Mouse (Mus musculus): ENCODE data around the gene Ccdc88c. TPM values are rescaled to one million over a fixed set of nuclear protein-coding genes. Genes with fewer than 3 reads are reported as not detected.
"Not testable (repeated sequence)": the region's sequence is repeated elsewhere in the genome, so short reads cannot be mapped to it uniquely, and the experiment has no call there.

Ccdc88c gene
- polyA plus RNA-seq, 1 experiment from 2014 or later = 4.5 TPM

DNA sequence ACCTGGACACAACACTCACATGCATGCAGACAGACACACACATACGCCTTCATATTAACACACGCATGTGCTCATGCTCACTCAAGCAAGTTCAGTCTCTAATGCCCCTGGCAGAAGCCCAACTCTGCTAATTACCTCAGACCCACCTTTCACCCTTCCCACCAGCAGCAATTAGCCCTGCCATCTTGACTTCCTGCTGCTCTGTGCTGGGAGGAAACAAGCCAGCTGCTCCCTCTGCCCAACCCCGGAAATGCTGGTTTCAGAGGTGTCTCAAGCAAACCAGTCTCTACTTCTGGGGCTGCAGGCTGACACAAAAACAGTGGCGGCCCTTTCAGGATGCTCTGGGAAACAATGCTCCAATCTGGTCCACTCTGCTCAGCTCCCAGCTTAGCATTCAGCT is 12.9 kb downstream of the Ccdc88c start:
- Histone ChIP-seq H3K36me3 (no peaks in the 10 kb centered on the region), H3K4me2 (no peak overlapping the region), H3K9ac (no peak overlapping the region), H3K4me3 (no peak overlapping the region), H3K27me3 (peaks cover 12% of the 10 kb centered on the region), H3K4me1 (peaks cover 66% of the 10 kb centered on the region), H3K27ac (peak overlapping the region; percentile 60), H3K9me3 (no peaks in the 10 kb centered on the region)
- no peak for ATAC-seq (ENCODE audit: insufficient number of reproducible peaks, insufficient read depth, low FRiP score, low TSS enrichment, low read depth)
- whole genome bisulfite sequencing = 44% methylated on average over 4 of the region's 4 CpGs

DNA sequence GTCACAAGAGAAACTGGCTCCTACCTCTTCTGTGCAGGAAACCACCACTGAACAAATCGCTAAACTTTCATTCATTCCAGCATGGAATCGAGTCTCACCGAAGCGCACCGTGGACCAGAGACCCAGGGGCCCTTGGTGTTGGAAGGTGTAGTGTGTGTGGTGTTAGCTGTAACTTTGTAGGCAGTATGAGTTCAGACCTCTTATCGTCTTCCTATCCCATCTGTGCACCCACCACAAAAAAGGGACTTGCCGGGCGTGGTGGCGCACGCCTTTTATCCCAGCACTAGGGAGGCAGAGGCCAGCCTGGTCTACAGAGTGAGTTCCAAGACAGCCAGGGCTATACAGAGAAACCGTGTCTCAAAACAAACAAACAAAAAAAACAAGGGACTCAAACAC is 13.7 kb downstream of the Ccdc88c start:
- peaks cover 12% of the 10 kb centered on the region for H3K27me3 ChIP-seq
- no peaks in the 10 kb centered on the region for H3K9me3 ChIP-seq
- H3K4me1 ChIP-seq = peaks cover 65% of the 10 kb centered on the region
- H3K4me3 ChIP-seq = no peak overlapping the region
- no peak overlapping the region for H3K9ac ChIP-seq
- H3K4me2 ChIP-seq = no peak overlapping the region
- H3K27ac ChIP-seq = 0 out of 2 replicates have a peak overlapping the region, but pooled peaks have one; percentile 66
- ATAC-seq (ENCODE audit: insufficient number of reproducible peaks, insufficient read depth, low FRiP score, low TSS enrichment, low read depth) = no peak
- no peaks in the 10 kb centered on the region for H3K36me3 ChIP-seq
- WGBS = 78% methylated on average over 11 of the region's 11 CpGs

DNA sequence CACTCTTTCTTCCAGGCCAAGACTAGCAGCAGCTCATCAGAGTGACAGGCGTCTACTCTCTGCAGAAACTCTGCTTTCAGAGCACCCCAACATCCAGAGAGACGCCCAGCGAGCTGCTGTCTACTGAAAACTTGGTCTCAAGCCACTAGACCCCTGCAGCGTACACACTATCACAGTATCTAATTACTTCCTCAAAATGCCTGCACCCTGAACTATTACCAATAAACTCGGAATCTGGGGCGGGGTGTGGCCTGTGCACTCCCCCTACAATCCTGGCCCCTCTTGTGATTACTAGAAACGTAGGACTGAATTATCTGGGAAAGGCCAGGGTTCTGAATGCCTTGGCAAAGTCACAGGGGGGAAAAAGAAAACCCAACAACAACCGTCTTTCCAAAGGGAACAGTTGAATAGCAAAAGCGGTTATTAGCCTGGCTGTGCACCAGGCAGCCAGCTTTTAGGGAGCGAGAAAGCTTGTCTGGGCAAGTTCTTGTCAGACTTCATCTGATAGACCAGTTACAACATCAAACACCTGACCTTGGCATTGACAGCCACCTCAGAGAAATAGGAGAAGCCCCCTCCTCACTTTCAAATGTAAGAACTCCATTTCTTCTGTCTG is 14.2 kb downstream of the Ccdc88c start:
- Histone ChIP-seq H3K4me1 (peaks cover 67% of the 10 kb centered on the region), H3K4me3 (no peak overlapping the region), H3K9ac (no peak overlapping the region), H3K27me3 (peaks cover 12% of the 10 kb centered on the region), H3K4me2 (0 out of 2 replicates have a peak overlapping the region, but pooled peaks have one; percentile 18), H3K36me3 (no peaks in the 10 kb centered on the region), H3K9me3 (no peaks in the 10 kb centered on the region), H3K27ac (peak overlapping the region; percentile 66)
- no peak for ATAC-seq (ENCODE audit: insufficient number of reproducible peaks, insufficient read depth, low FRiP score, low TSS enrichment, low read depth)
- WGBS = 51% methylated on average over 10 of the region's 10 CpGs

DNA sequence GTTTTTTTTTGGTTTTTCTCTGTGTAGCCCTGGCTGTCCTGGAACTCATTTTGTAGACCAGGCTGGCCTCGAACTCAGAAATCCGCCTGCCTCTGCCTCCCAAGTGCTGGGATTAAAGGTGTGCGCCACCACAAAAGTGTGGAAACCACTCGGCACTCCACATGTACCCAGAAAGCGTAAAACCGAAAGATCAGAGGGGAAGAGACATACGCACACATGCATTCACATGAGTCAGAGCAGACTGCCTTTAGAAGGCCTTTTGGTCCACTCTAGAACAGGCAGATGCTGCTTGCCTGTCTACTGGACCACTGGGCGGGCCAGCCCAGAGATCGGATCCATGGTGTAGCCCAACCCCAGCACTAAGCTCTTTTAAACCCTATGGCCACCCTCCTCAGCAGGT is 15.2 kb downstream of the Ccdc88c start:
- not testable (repeated sequence) for ATAC-seq (ENCODE audit: insufficient number of reproducible peaks, insufficient read depth, low FRiP score, low TSS enrichment, low read depth); H3K4me3 ChIP-seq; H3K9ac ChIP-seq; H3K9me3 ChIP-seq; H3K36me3 ChIP-seq; H3K4me2 ChIP-seq
- Histone ChIP-seq H3K27me3 (peaks cover 12% of the 10 kb centered on the region), H3K27ac (peak overlapping the region; percentile 66; the same call in 1 of the 2 replicates), H3K4me1 (peaks cover 65% of the 10 kb centered on the region)
- WGBS = 93% methylated on average over 9 of the region's 9 CpGs

DNA sequence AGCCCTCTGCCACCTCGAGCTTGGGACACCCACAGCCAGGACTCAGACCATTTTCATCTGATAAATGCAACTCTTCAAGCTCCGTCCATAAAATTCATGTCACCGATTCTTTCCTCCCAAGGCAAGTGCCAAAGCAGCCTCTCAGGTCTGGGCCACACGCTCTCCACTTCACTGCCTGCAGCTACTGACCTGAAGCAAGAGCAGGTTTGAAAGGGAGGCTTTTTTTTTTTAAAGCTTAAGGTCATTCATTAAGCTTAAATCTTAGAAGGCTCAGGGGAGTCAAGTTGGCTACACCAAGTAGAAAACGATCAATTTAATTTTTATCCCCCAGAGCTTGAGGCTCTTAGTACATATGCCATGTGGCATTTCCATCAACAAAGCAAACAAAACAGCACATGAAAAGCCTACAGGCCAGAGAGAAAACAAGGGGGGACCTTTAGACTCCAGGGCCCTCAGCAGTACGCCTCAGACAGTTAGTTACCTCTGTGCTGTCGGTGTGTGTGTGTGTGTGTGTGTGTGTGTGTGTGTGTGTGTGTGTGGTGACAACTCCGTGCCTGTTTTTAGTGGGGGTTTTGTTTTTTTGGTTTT is 15.7 kb downstream of the Ccdc88c start:
- no peak for ATAC-seq (ENCODE audit: insufficient number of reproducible peaks, insufficient read depth, low FRiP score, low TSS enrichment, low read depth)
- Histone ChIP-seq H3K27ac (0 out of 2 replicates have a peak overlapping the region, but pooled peaks have one; percentile 8), H3K27me3 (peaks cover 12% of the 10 kb centered on the region), H3K4me3 (no peak overlapping the region), H3K9ac (no peak overlapping the region), H3K4me1 (peaks cover 66% of the 10 kb centered on the region), H3K36me3 (no peaks in the 10 kb centered on the region), H3K4me2 (no peak overlapping the region), H3K9me3 (0 out of 2 replicates have a peak, but pooled peaks cover 2% of the 10 kb centered on the region)
- 53% methylated on average over 8 of the region's 8 CpGs for WGBS

DNA sequence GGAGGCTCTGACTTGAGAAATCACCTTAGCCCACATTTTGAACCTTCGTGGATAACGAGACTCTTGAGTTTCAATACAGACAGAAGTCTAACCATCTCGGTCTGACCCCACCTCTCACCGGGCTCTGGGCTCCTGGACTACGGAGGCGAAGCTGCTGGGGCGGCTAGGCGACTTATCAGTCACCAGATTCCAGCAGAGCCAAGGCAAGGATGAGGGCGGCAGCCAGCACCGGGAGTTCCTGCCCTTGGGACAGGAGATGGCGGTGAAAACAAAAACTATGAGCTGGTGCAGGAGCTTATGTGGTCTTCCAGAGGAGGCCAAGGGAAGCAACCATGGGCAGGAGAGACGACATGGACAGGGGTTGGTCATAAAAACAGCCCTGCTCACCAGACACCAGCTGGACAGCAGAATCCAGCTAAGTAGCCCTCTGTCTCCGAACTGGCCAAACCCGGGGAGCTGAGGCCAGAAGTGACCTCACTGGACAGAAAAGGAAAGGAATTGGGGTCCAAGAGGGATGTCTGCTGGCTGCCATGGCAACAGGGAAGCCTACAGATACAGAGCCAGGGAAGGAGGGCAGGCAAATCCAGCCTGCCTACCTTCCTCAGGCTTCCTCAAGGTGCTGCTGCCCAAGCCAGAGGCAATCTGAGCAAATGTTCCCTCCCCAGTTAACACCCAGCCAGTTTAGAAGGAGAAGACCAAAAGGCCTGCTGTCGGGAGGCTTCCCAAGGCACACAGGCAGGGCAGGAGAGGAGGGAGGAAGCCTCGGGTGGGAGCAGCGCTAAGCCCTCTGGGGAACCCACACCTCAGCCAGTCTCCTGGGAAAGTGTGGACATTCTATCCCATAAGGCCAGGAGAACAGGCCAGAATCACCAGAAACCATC is 16.4 kb downstream of the Ccdc88c start:
- peaks cover 7% of the 10 kb centered on the region for H3K27me3 ChIP-seq
- no peak overlapping the region; the same call in 1 of the 2 replicates for H3K9ac ChIP-seq
- no peaks in the 10 kb centered on the region for H3K36me3 ChIP-seq
- 0 out of 2 replicates have a peak overlapping the region, but pooled peaks have one; percentile 8 for H3K27ac ChIP-seq
- no peak overlapping the region for H3K4me3 ChIP-seq
- H3K4me1 ChIP-seq = peaks cover 66% of the 10 kb centered on the region
- 0 out of 2 replicates have a peak, but pooled peaks cover 2% of the 10 kb centered on the region for H3K9me3 ChIP-seq
- no peak for ATAC-seq (ENCODE audit: insufficient number of reproducible peaks, insufficient read depth, low FRiP score, low TSS enrichment, low read depth)
- H3K4me2 ChIP-seq = no peak overlapping the region
- WGBS = 30% methylated on average over 17 of the region's 17 CpGs

DNA sequence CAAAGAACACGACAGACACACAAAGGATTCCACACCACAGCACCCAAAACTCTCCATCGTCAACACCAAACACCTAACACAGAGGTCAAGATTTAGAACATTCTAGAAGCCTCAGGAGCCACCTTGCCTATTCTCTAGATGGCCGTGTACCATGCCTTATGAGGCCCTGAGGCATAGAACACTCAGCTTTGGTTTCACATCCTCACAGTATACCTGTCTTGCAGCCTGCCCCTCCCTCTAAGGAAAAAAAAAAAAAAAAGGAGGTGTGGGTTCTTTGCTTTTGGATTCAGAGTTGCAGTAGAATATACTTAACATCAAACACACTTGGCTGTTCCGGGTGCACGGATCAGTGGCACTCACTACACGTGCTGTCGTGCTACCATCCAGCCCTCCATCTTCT is 17.8 kb downstream of the Ccdc88c start:
- no peaks in the 10 kb centered on the region for H3K36me3 ChIP-seq
- H3K9ac ChIP-seq = no peak overlapping the region
- H3K4me2 ChIP-seq = no peak overlapping the region
- no peak overlapping the region for H3K4me3 ChIP-seq
- peaks cover 7% of the 10 kb centered on the region for H3K27me3 ChIP-seq
- 0 out of 2 replicates have a peak, but pooled peaks cover 2% of the 10 kb centered on the region for H3K9me3 ChIP-seq
- H3K4me1 ChIP-seq = peaks cover 55% of the 10 kb centered on the region
- H3K27ac ChIP-seq = no peak overlapping the region
- no peak for ATAC-seq (ENCODE audit: insufficient number of reproducible peaks, insufficient read depth, low FRiP score, low TSS enrichment, low read depth)
- WGBS = 75% methylated on average over 7 of the region's 7 CpGs

DNA sequence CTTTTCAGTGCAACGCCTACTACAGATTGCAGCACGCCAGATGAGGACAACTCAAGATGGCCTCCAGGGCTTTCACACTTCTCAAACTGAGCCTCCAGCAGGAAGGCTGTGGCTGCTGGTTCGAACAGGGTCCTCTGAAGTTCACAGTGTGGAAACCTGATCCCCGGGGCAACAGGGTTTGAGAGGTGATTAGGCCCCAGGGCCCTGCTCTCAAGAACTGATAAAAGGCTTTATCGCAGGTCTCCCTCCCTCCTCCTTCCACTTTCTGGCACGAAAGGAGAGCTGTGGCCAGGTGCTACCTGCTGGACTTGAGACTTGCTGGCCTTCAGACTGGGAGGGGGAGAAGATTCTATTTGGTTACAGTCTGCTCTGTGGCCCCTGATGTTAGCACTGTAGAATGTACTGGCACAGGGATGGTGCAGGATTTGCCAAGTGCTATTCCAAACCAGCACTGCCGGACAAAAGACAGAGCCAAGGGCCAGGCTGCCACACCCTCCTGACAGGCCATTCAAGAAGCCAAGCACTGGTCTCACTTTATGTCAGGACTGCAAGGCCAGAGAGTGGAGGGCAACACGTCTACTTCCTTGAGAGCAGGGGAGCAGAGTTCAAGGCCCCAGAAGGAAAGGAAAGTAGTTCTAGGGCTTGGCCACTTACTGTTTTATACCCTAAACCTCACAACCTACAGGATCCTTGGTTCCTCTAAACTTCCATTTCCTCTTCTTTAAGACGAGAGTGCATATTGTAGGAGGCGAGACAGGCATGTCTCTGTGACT is 18.5 kb downstream of the Ccdc88c start:
- no peak for ATAC-seq (ENCODE audit: insufficient number of reproducible peaks, insufficient read depth, low FRiP score, low TSS enrichment, low read depth)
- no peaks in the 10 kb centered on the region for H3K36me3 ChIP-seq
- H3K4me3 ChIP-seq = no peak overlapping the region
- 0 out of 2 replicates have a peak, but pooled peaks cover 2% of the 10 kb centered on the region for H3K9me3 ChIP-seq
- WGBS = 48% methylated on average over 10 of the region's 10 CpGs
- peaks cover 7% of the 10 kb centered on the region for H3K27me3 ChIP-seq
- H3K27ac ChIP-seq = no peak overlapping the region
- H3K4me2 ChIP-seq = no peak overlapping the region
- no peak overlapping the region for H3K9ac ChIP-seq
- peaks cover 48% of the 10 kb centered on the region for H3K4me1 ChIP-seq

DNA sequence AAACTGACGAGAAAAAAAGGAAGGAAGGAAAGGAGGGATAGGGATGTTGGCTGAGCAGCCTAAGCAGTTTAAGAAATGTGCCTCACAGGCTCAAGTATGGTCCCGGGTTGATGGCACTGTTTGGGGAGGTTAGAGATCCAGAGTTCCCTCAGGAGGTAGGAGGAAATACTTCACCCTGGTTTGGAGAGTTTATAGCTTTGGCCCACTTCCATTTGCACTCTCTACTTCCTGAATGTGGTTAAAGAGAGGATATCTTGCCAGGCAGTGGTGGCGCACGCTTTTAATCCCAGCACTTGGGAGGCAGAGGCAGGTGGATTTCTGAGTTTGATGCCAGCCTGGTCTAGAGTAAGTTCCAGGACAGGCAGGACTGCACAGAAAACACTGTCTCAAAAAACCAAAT is 19.6 kb downstream of the Ccdc88c start:
- peaks cover 38% of the 10 kb centered on the region for H3K4me1 ChIP-seq
- H3K27me3 ChIP-seq = peaks cover 7% of the 10 kb centered on the region
- H3K9me3 ChIP-seq = 0 out of 2 replicates have a peak, but pooled peaks cover 2% of the 10 kb centered on the region
- no peak overlapping the region for H3K4me2 ChIP-seq
- no peak for ATAC-seq (ENCODE audit: insufficient number of reproducible peaks, insufficient read depth, low FRiP score, low TSS enrichment, low read depth)
- WGBS = 81% methylated on average over 4 of the region's 4 CpGs
- H3K9ac ChIP-seq = no peak overlapping the region
- H3K27ac ChIP-seq = no peak overlapping the region
- no peaks in the 10 kb centered on the region for H3K36me3 ChIP-seq
- no peak overlapping the region for H3K4me3 ChIP-seq

DNA sequence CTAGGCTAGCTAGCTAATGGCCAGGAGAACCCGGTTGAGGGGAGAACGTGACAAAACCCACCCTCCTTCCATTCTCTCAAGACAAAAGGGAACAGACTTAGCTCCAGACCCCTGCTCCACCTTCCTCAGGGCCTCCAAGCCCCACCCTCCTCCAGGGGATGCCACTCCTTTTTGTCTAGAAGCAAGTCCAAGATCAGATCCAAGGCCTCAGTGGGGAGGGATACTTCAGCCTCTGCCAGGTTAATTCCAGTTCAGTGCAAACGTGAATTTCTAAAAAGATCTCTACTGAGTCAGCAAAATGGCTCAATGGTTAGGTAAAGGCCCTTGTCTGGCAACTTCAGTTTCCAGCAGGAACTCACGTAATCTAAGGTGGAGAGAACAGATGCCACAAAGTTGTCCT is 20.2 kb downstream of the Ccdc88c start:
- no peak overlapping the region for H3K4me2 ChIP-seq
- peaks cover 37% of the 10 kb centered on the region for H3K4me1 ChIP-seq
- 0 out of 2 replicates have a peak, but pooled peaks cover 2% of the 10 kb centered on the region for H3K9me3 ChIP-seq
- peaks cover 7% of the 10 kb centered on the region for H3K27me3 ChIP-seq
- ATAC-seq (ENCODE audit: insufficient number of reproducible peaks, insufficient read depth, low FRiP score, low TSS enrichment, low read depth) = no peak
- no peaks in the 10 kb centered on the region for H3K36me3 ChIP-seq
- H3K9ac ChIP-seq = no peak overlapping the region
- H3K4me3 ChIP-seq = no peak overlapping the region
- WGBS = 42% methylated on average over 4 of the region's 4 CpGs
- 0 out of 2 replicates have a peak overlapping the region, but pooled peaks have one; percentile 30 for H3K27ac ChIP-seq
